In the genomic region with DNA sequence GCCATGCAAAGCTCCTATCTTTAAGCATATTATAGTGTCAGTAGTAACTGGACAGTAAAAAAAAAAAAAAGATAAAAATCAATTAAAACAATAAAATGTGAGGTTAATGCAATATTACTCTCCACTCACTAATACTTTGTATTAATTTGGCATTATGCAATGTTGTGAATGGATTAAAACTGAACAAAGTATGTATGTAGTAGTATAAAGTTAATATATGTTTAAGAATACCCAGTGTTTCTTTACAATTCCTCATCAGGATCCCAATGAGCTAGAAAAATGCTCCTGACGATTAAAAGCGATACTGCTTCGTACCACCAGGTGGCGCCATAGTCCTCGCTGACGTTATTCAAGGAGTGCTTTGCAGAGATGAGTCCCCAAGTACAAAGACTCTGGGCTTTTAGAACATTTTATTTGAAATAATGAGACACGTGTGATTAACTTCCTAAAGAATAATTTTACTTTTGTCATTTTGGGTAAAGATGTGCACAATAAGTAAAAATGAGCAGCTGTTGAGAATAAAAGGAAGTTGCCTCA, we compare ENCODE assay signal across 8 mouse cellular contexts.
A peak's percentile ranks its signal among the peaks of the same experiment; 100 is the strongest.
DNase-seq lines count a peak whose midpoint lies in the region; ATAC-seq and TF ChIP-seq lines count a peak whose summit lies in the region.

No protein-coding gene starts in this region.

- H3K36me3 ChIP-seq in kidney, postnatal 0 days (ENCODE audit: insufficient read depth, low read length), result no peaks in the 10 kb centered on the region
- H3K36me3 ChIP-seq in liver, adult 2 months (ENCODE audit: control insufficient read depth, insufficient read depth, low read length), result no peaks in the 10 kb centered on the region
- H3K36me3 ChIP-seq in neural tube, embryonic 14.5 days (ENCODE audit: control insufficient read depth, insufficient read depth, low read length), result no peaks in the 10 kb centered on the region

- H3K9me3 ChIP-seq in kidney, postnatal 0 days (replicated peaks; ENCODE audit: low read length), result no peaks in the 10 kb centered on the region
- no peaks in the 10 kb centered on the region; the same call in 1 of the 2 replicates for H3K9me3 ChIP-seq in neural tube, embryonic 14.5 days (ENCODE audit: control insufficient read depth, low read length)

- no peak for TF ChIP-seq POLR2A in liver, adult 2 months (IDR thresholded peaks at IDR 0.05; ENCODE audit: extremely low read depth, insufficient read depth, low read length)

- H3K27me3 ChIP-seq in kidney, postnatal 0 days (ENCODE audit: insufficient read depth, low read length), result no peaks in the 10 kb centered on the region
- H3K27me3 ChIP-seq in liver, adult 2 months (ENCODE audit: control insufficient read depth, insufficient read depth, low read length), result no peaks in the 10 kb centered on the region
- H3K27me3 ChIP-seq in neural tube, embryonic 14.5 days (ENCODE audit: control insufficient read depth, insufficient read depth, low read length), result no peaks in the 10 kb centered on the region

- H3K79me2 ChIP-seq in liver, adult 2 months (ENCODE audit: control insufficient read depth, insufficient read depth, low read length), result no peaks in the 10 kb centered on the region

- TF ChIP-seq CTCF in kidney, postnatal 0 days (IDR thresholded peaks at IDR 0.05; ENCODE audit: low read depth), result peak; percentile 99
- TF ChIP-seq CTCF in liver, adult 2 months (IDR thresholded peaks at IDR 0.05; ENCODE audit: low read depth, low read length), result peak; percentile 75

- ATAC-seq in kidney, postnatal 0 days (replicated peaks; ENCODE audit: low FRiP score, low read depth), result peak; percentile 57; the same call in 1 of the 2 replicates
- ATAC-seq in neural tube, embryonic 14.5 days (ENCODE audit: low read depth), result peak; percentile 56; the same call in 1 of the 2 replicates

- H3K4me2 ChIP-seq in kidney, postnatal 0 days (ENCODE audit: low read length), result no peak overlapping the region
- no peak overlapping the region for H3K4me2 ChIP-seq in neural tube, embryonic 14.5 days (ENCODE audit: low read depth, low read length)

- H3K27ac ChIP-seq in kidney, postnatal 0 days, result no peak overlapping the region
- no peak overlapping the region for H3K27ac ChIP-seq in liver, adult 2 months (replicated peaks; ENCODE audit: insufficient read depth, low read depth, low read length)
- H3K27ac ChIP-seq in neural tube, embryonic 14.5 days (ENCODE audit: low read depth, low read length), result no peak overlapping the region

- WGBS in kidney, postnatal 0 days, result 1% methylated on average over 7 of the region's 7 CpGs
- under 1% methylated on average over 7 of the region's 7 CpGs for WGBS in liver, adult 2 months
- WGBS in neural tube, embryonic 14.5 days, result under 1% methylated on average over 7 of the region's 7 CpGs

- no peak overlapping the region for H3K4me3 ChIP-seq in kidney, postnatal 0 days (replicated peaks; ENCODE audit: low read depth, low read length)
- H3K4me3 ChIP-seq in liver, adult 2 months (ENCODE audit: insufficient read depth, low read depth, low read length), result no peak overlapping the region
- H3K4me3 ChIP-seq in neural tube, embryonic 14.5 days (ENCODE audit: low read depth, low read length), result no peak overlapping the region

- H3K9ac ChIP-seq in kidney, postnatal 0 days (ENCODE audit: low read depth, low read length), result no peak overlapping the region
- no peak overlapping the region for H3K9ac ChIP-seq in liver, adult 2 months (ENCODE audit: low read depth, low read length)
- no peak overlapping the region for H3K9ac ChIP-seq in neural tube, embryonic 14.5 days (replicated peaks; ENCODE audit: low read depth, low read length)

- H3K4me1 ChIP-seq in kidney, postnatal 0 days (replicated peaks; ENCODE audit: insufficient read depth, low read length), result no peaks in the 10 kb centered on the region
- peaks cover 2% of the 10 kb centered on the region for H3K4me1 ChIP-seq in liver, adult 2 months (ENCODE audit: control insufficient read depth, insufficient read depth, low read length)
- H3K4me1 ChIP-seq in neural tube, embryonic 14.5 days (ENCODE audit: control insufficient read depth, insufficient read depth, low read length), result no peaks in the 10 kb centered on the region

- peak; percentile 64 for DNase-seq in A20 (ENCODE audit: low read depth, low spot score)
- DNase-seq in MN1 (ENCODE audit: low spot score), result peak; percentile 48
- peak; percentile 82 to 89 for DNase-seq in cerebellum, postnatal 14 days
- DNase-seq in frontal cortex, postnatal 36 days (ENCODE audit: low spot score in 2 of 2), result peak; percentile 73 to 89
- peak; percentile 88 for DNase-seq in kidney, postnatal 0 days (ENCODE audit: low spot score)
- DNase-seq in liver, adult 2 months (ENCODE audit: extremely low read depth, low read depth, low spot score), result peak; percentile 47
- DNase-seq in urinary bladder, postnatal 14 days (ENCODE audit: low spot score), result peak; percentile 61
